ENCODE assay signal across 22 mouse cellular contexts in genomic region chr3:115064901-115065300, GRCm38 (mm10).
DNase-seq lines count a peak whose midpoint lies in the region; ATAC-seq lines count a peak whose summit lies in the region.
"Had no signal": no experiment of that assay in that cellular context is flagged by ENCODE, and none has a peak within 500 bp of the region (broad histone marks: within the 10 kb centered on the region; RNA-seq: fewer than 3 reads in every experiment).

No protein-coding gene starts in this region.

- DNase-seq in cerebellum, adult 11-12 months: peak; percentile 51
- DNase-seq in cerebellum, postnatal 4 days (ENCODE audit: low spot score in 2 of 2): no peak
- DNase-seq in cerebellum, adult 9-10 months: peak; percentile 82
- DNase-seq in cerebellum, postnatal 25 days: peak; percentile 42 to 62
- no peak for DNase-seq in midbrain, embryonic 11.5 days (ENCODE audit: low spot score, missing footprints)
- DNase-seq in forebrain, embryonic 10.5 days (ENCODE audit: extremely low spot score, low spot score): no peak
- DNase-seq: adrenal gland, postnatal 25 days; embryo, embryonic 11 days; gastrocnemius, postnatal 36 days; heart, adult 11 months; heart, postnatal 10 days; heart, postnatal 4 days; kidney, adult 11 months had no signal

- H3K27ac ChIP-seq in kidney, embryonic 14.5 days (ENCODE audit: low read depth, low read length): no peak overlapping the region
- H3K27ac ChIP-seq in midbrain, embryonic 11.5 days (ENCODE audit: low read depth, low read length): no peak overlapping the region
- H3K27ac ChIP-seq in forebrain, embryonic 10.5 days: no peak overlapping the region
- H3K27ac ChIP-seq: embryonic facial prominence, embryonic 15.5 days; forebrain, embryonic 15.5 days; heart, embryonic 10.5 days; hindbrain, embryonic 13.5 days; hindbrain, postnatal 0 days had no signal

- H3K9me3 ChIP-seq in kidney, embryonic 14.5 days (ENCODE audit: control insufficient read depth, low read length): no peaks in the 10 kb centered on the region
- H3K9me3 ChIP-seq in midbrain, embryonic 11.5 days (ENCODE audit: control insufficient read depth, low read length): no peaks in the 10 kb centered on the region
- H3K9me3 ChIP-seq in forebrain, embryonic 10.5 days: no peaks in the 10 kb centered on the region
- H3K9me3 ChIP-seq: embryonic facial prominence, embryonic 15.5 days; forebrain, embryonic 15.5 days; heart, embryonic 10.5 days; hindbrain, embryonic 13.5 days had no signal

- H3K36me3 ChIP-seq in kidney, embryonic 14.5 days (ENCODE audit: control insufficient read depth, insufficient read depth, low read length): no peaks in the 10 kb centered on the region
- H3K36me3 ChIP-seq in midbrain, embryonic 11.5 days (ENCODE audit: control insufficient read depth, insufficient read depth, low read length): no peaks in the 10 kb centered on the region
- H3K36me3 ChIP-seq in forebrain, embryonic 10.5 days (replicated peaks): no peaks in the 10 kb centered on the region
- H3K36me3 ChIP-seq: embryonic facial prominence, embryonic 15.5 days; forebrain, embryonic 15.5 days; heart, embryonic 10.5 days; hindbrain, embryonic 13.5 days had no signal

- WGBS in kidney, embryonic 14.5 days: 84% methylated on average over 1 of the region's 1 CpGs
- WGBS in midbrain, embryonic 11.5 days: 86% methylated on average over 1 of the region's 1 CpGs
- 88% methylated on average over 1 of the region's 1 CpGs for WGBS in forebrain, embryonic 10.5 days

- no peak overlapping the region for H3K4me2 ChIP-seq in kidney, embryonic 14.5 days (replicated peaks; ENCODE audit: low read depth, low read length)
- H3K4me2 ChIP-seq in midbrain, embryonic 11.5 days: no peak overlapping the region
- H3K4me2 ChIP-seq: embryonic facial prominence, embryonic 15.5 days; forebrain, embryonic 15.5 days; hindbrain, embryonic 13.5 days had no signal

- no peaks in the 10 kb centered on the region for H3K27me3 ChIP-seq in kidney, embryonic 14.5 days (ENCODE audit: control insufficient read depth, insufficient read depth, low read length)
- H3K27me3 ChIP-seq in midbrain, embryonic 11.5 days (ENCODE audit: control insufficient read depth, insufficient read depth, low read length): no peaks in the 10 kb centered on the region
- H3K27me3 ChIP-seq in forebrain, embryonic 10.5 days (ENCODE audit: poor library complexity, severe bottlenecking): no peaks in the 10 kb centered on the region
- H3K27me3 ChIP-seq: embryonic facial prominence, embryonic 15.5 days; forebrain, embryonic 15.5 days; hindbrain, embryonic 13.5 days had no signal

- H3K9ac ChIP-seq in kidney, embryonic 14.5 days (ENCODE audit: low read depth, low read length): no peak overlapping the region
- H3K9ac ChIP-seq in midbrain, embryonic 11.5 days (ENCODE audit: low read length): no peak overlapping the region
- H3K9ac ChIP-seq: embryonic facial prominence, embryonic 15.5 days; forebrain, embryonic 15.5 days; hindbrain, embryonic 13.5 days had no signal

- H3K4me3 ChIP-seq in kidney, embryonic 14.5 days (ENCODE audit: low read length): no peak overlapping the region
- H3K4me3 ChIP-seq in midbrain, embryonic 11.5 days (ENCODE audit: low read depth, low read length): no peak overlapping the region
- H3K4me3 ChIP-seq in forebrain, embryonic 10.5 days: no peak overlapping the region
- H3K4me3 ChIP-seq: embryonic facial prominence, embryonic 15.5 days; erythroblast, embryonic 14.5 days; forebrain, embryonic 15.5 days; heart, embryonic 10.5 days; hindbrain, embryonic 13.5 days had no signal

- ATAC-seq in kidney, embryonic 14.5 days (ENCODE audit: low FRiP score, low TSS enrichment): no peak
- ATAC-seq in midbrain, embryonic 11.5 days (ENCODE audit: low FRiP score): no peak
- ATAC-seq: activated CD4-positive, CD25-positive, alpha-beta regulatory T cell, adult 4 months; forebrain, embryonic 15.5 days; hindbrain, postnatal 0 days; Patski had no signal

- H3K4me1 ChIP-seq in kidney, embryonic 14.5 days (ENCODE audit: control insufficient read depth, insufficient read depth, low read length): no peaks in the 10 kb centered on the region
- no peaks in the 10 kb centered on the region for H3K4me1 ChIP-seq in midbrain, embryonic 11.5 days (ENCODE audit: control insufficient read depth, insufficient read depth, low read length)
- no peaks in the 10 kb centered on the region; the same call in 1 of the 2 replicates for H3K4me1 ChIP-seq in forebrain, embryonic 10.5 days
- H3K4me1 ChIP-seq: embryonic facial prominence, embryonic 15.5 days; forebrain, embryonic 15.5 days; heart, embryonic 10.5 days; hindbrain, embryonic 13.5 days had no signal

Comparison
In these comparisons a context has a peak if more than half of its experiments do, and no peak if none do; other contexts are left out.
1. DNase-seq: peak in cerebellum, adult 11-12 months (single experiment), cerebellum, adult 9-10 months (single experiment) and cerebellum, postnatal 25 days (2 of 2); none in cerebellum, postnatal 4 days (0 of 2), midbrain, embryonic 11.5 days (single experiment) and forebrain, embryonic 10.5 days (single experiment).